Mouse (Mus musculus) lung, adult 2 months (tissue): ENCODE measurements at regions not wholly inside any gene's neighbourhood (a gene's known extent, or its start where the extent isn't known, plus 50 kb on each side); places are given as distances from the start of the nearest gene placed in this dataset.

Experiments used
- CTCF ChIP-seq: fragments of 200-500 bp; IDR thresholded peaks from 2 replicates; pipeline ENCODE4 v1.5.1; 2011; ENCODE audit warnings: mild to moderate bottlenecking, low read length, control low read depth; ENCODE audit not compliant: insufficient read depth
- POLR2A ChIP-seq: fragments of 200-500 bp; IDR thresholded peaks from 2 replicates; pipeline ENCODE4 v1.6.1; 2011; ENCODE audit warnings: low read depth, mild to moderate bottlenecking, control low read depth, low read length, borderline replicate concordance; ENCODE audit errors: extremely low read depth

- TF ChIP-seq CTCF (no peak), POLR2A (no peak)
These were observed 124.0 kb downstream of the Cdc42ep3 start for GRCm38 (mm10) chr17:79230653-79231489.
